In genomic region chr14:24508070-24508773, GRCm38 (mm10) we compare ENCODE assay signal across 9 mouse cellular contexts. TPM values are rescaled to one million over a fixed set of nuclear protein-coding genes. Genes with fewer than 3 reads are reported as not detected.
DNase-seq lines count a peak whose midpoint lies in the region; ATAC-seq and TF ChIP-seq lines count a peak whose summit lies in the region.
"Had no signal": no experiment of that assay in that cellular context is flagged by ENCODE, and none has a peak within 500 bp of the region (broad histone marks: within the 10 kb centered on the region; RNA-seq: fewer than 3 reads in every experiment).

No protein-coding gene starts in this region.

- H3K27me3 ChIP-seq in lung, embryonic 14.5 days (ENCODE audit: insufficient read depth, low read length), result no peaks in the 10 kb centered on the region
- H3K27me3 ChIP-seq in limb, embryonic 13.5 days, result no peaks in the 10 kb centered on the region
- H3K27me3 ChIP-seq in stomach, postnatal 0 days (ENCODE audit: control insufficient read depth, insufficient read depth, low read length), result no peaks in the 10 kb centered on the region
- H3K27me3 ChIP-seq in thymus, adult 2 months (ENCODE audit: control insufficient read depth, insufficient read depth, low read length), result no peaks in the 10 kb centered on the region; the same call in 1 of the 2 replicates

- no peak for TF ChIP-seq POLR2A in thymus, adult 2 months (IDR thresholded peaks at IDR 0.05; ENCODE audit: control insufficient read depth, extremely low read depth, insufficient read depth, low read length, poor library complexity)

- no peak for TF ChIP-seq EP300 in stomach, postnatal 0 days (optimal IDR thresholded peaks at IDR 0.05)

- no peak for TF ChIP-seq CTCF in lung, embryonic 14.5 days (IDR thresholded peaks at IDR 0.05; ENCODE audit: low read depth)
- no peak for TF ChIP-seq CTCF in stomach, postnatal 0 days (IDR thresholded peaks at IDR 0.05; ENCODE audit: low read depth)
- TF ChIP-seq CTCF in thymus, adult 2 months (IDR thresholded peaks at IDR 0.05; ENCODE audit: borderline replicate concordance, control insufficient read depth, extremely low read depth, insufficient read depth, low read length, poor library complexity), result no peak

- no peak overlapping the region for H3K27ac ChIP-seq in lung, embryonic 14.5 days (ENCODE audit: low read depth)
- H3K27ac ChIP-seq in limb, embryonic 13.5 days, result no peak overlapping the region
- H3K27ac ChIP-seq in stomach, postnatal 0 days (replicated peaks), result peak overlapping the region; percentile 20; the same call in 1 of the 2 replicates
- H3K27ac ChIP-seq in thymus, adult 2 months (ENCODE audit: control insufficient read depth, insufficient read depth, low read length), result no peak overlapping the region
- H3K27ac ChIP-seq: liver, embryonic 15.5 days had no signal

- H3K4me3 ChIP-seq in lung, embryonic 14.5 days (ENCODE audit: low read depth, low read length), result no peak overlapping the region; the same call in 1 of the 2 replicates
- H3K4me3 ChIP-seq in limb, embryonic 13.5 days, result peak overlapping the region; percentile 17
- H3K4me3 ChIP-seq in stomach, postnatal 0 days (ENCODE audit: low read depth, low read length), result no peak overlapping the region
- no peak overlapping the region for H3K4me3 ChIP-seq in thymus, adult 2 months (ENCODE audit: control insufficient read depth, insufficient read depth, low read length)
- H3K4me3 ChIP-seq: liver, embryonic 15.5 days had no signal

- no peaks in the 10 kb centered on the region; the same call in 1 of the 2 replicates for H3K9me3 ChIP-seq in lung, embryonic 14.5 days (ENCODE audit: low read depth, low read length)
- peaks cover 5% of the 10 kb centered on the region; the same call in 1 of the 2 replicates for H3K9me3 ChIP-seq in limb, embryonic 13.5 days
- no peaks in the 10 kb centered on the region for H3K9me3 ChIP-seq in stomach, postnatal 0 days (ENCODE audit: control insufficient read depth, low read length)
- H3K9me3 ChIP-seq: liver, embryonic 15.5 days had no signal

- no peak overlapping the region; the same call in 1 of the 2 replicates for H3K9ac ChIP-seq in lung, embryonic 14.5 days
- no peak overlapping the region for H3K9ac ChIP-seq in limb, embryonic 13.5 days
- no peak overlapping the region for H3K9ac ChIP-seq in stomach, postnatal 0 days (ENCODE audit: low read length)
- H3K9ac ChIP-seq: liver, embryonic 15.5 days had no signal

- peak; percentile 37 to 45 for DNase-seq in cerebellum, adult 18-20 months
- DNase-seq in cerebellum, adult 9-11 months, result no peak
- DNase-seq in lung, embryonic 14.5 days, result peak; percentile 31
- no peak for DNase-seq in lung, adult 18-20 months
- no peak for DNase-seq in stomach, postnatal 0 days (ENCODE audit: low spot score)
- no peak for DNase-seq in thymus, adult 2 months
- no peak for DNase-seq in MN1 (ENCODE audit: low spot score)

- 16% methylated on average over 18 of the region's 18 CpGs for WGBS in lung, embryonic 14.5 days
- 25% methylated on average over 18 of the region's 18 CpGs for WGBS in limb, embryonic 13.5 days
- 22% methylated on average over 18 of the region's 18 CpGs for WGBS in stomach, postnatal 0 days
- WGBS in thymus, adult 2 months, result 44% methylated on average over 18 of the region's 18 CpGs

- H3K4me2 ChIP-seq in lung, embryonic 14.5 days, result peak overlapping the region; percentile 44
- peak overlapping the region; percentile 58 for H3K4me2 ChIP-seq in limb, embryonic 13.5 days (replicated peaks)
- peak overlapping the region; percentile 23; the same call in 1 of the 2 replicates for H3K4me2 ChIP-seq in stomach, postnatal 0 days (replicated peaks; ENCODE audit: low read depth)
- H3K4me2 ChIP-seq: liver, embryonic 15.5 days had no signal

- peaks cover 10% of the 10 kb centered on the region; the same call in 1 of the 2 replicates for H3K4me1 ChIP-seq in lung, embryonic 14.5 days (ENCODE audit: insufficient read depth)
- peaks cover 25% of the 10 kb centered on the region for H3K4me1 ChIP-seq in limb, embryonic 13.5 days
- H3K4me1 ChIP-seq in stomach, postnatal 0 days (replicated peaks; ENCODE audit: control insufficient read depth, insufficient read depth), result no peaks in the 10 kb centered on the region
- H3K4me1 ChIP-seq in thymus, adult 2 months (replicated peaks; ENCODE audit: control insufficient read depth, insufficient read depth, low read length), result no peaks in the 10 kb centered on the region; the same call in 1 of the 2 replicates
- H3K4me1 ChIP-seq: liver, embryonic 15.5 days had no signal

- no peaks in the 10 kb centered on the region for H3K36me3 ChIP-seq in lung, embryonic 14.5 days (ENCODE audit: insufficient read depth)
- H3K36me3 ChIP-seq in limb, embryonic 13.5 days, result no peaks in the 10 kb centered on the region
- no peaks in the 10 kb centered on the region for H3K36me3 ChIP-seq in stomach, postnatal 0 days (ENCODE audit: control insufficient read depth, insufficient read depth, low read length)
- no peaks in the 10 kb centered on the region for H3K36me3 ChIP-seq in thymus, adult 2 months (ENCODE audit: control insufficient read depth, insufficient read depth, low read length)
- H3K36me3 ChIP-seq: liver, embryonic 15.5 days had no signal

- no peak for ATAC-seq in lung, embryonic 14.5 days (ENCODE audit: insufficient read depth)
- ATAC-seq in limb, embryonic 13.5 days (ENCODE audit: low FRiP score, low read depth), result 0 out of 2 replicates have a peak, but pooled peaks have one; percentile 54
- ATAC-seq in stomach, postnatal 0 days (ENCODE audit: low FRiP score, low TSS enrichment), result no peak

RNA-seq across cellular contexts. Expression of gene Rps24, which starts 21.3 kb away (rescaled TPM):
- polyA plus RNA-seq in lung, embryonic 14.5 days (2014; fragmentation: Nextera tagmentation; extraction: Ambion mirVana), result 1,236 and 1,354 TPM in 2 replicates
- 927 and 945 TPM in 2 replicates for polyA plus RNA-seq in limb, embryonic 13.5 days (2015; fragmentation: Nextera tagmentation; extraction: Ambion mirVana)
- 1,066 and 1,112 TPM in 2 replicates for polyA plus RNA-seq in stomach, postnatal 0 days (2015; fragmentation: Nextera tagmentation; extraction: Ambion mirVana)
- polyA plus RNA-seq in thymus, adult 2 months (2012; rRNA removed), result 1,148 and 1,323 TPM in 2 replicates

RNA-seq across cellular contexts. Expression of gene Polr3a, which starts 21.4 kb away (rescaled TPM):
- polyA plus RNA-seq in lung, embryonic 14.5 days (2014; fragmentation: Nextera tagmentation; extraction: Ambion mirVana), result 17.3 and 19.5 TPM in 2 replicates
- 20.1 TPM in 2 replicates for polyA plus RNA-seq in limb, embryonic 13.5 days (2015; fragmentation: Nextera tagmentation; extraction: Ambion mirVana)
- polyA plus RNA-seq in stomach, postnatal 0 days (2015; fragmentation: Nextera tagmentation; extraction: Ambion mirVana), result 6.3 and 7.0 TPM in 2 replicates
- 13.6 and 14.3 TPM in 2 replicates for polyA plus RNA-seq in thymus, adult 2 months (2012; rRNA removed)

Comparison
In these comparisons a context has a peak if more than half of its experiments do, and no peak if none do; other contexts are left out.
1. DNase-seq: peak in cerebellum, adult 18-20 months (2 of 2) and lung, embryonic 14.5 days (single experiment); none in cerebellum, adult 9-11 months (single experiment), lung, adult 18-20 months (0 of 2), stomach, postnatal 0 days (single experiment), thymus, adult 2 months (single experiment) and MN1 (single experiment).
2. Peak in every context shown above with its lines, with median percentiles within 50 percentile points of each other: H3K4me2 ChIP-seq.